Mouse (Mus musculus): ENCODE measurements at regions not wholly inside any gene's neighbourhood (a gene's known extent, or its start where the extent isn't known, plus 50 kb on each side); places are given as distances from the start of the nearest gene placed in this dataset.

DNA sequence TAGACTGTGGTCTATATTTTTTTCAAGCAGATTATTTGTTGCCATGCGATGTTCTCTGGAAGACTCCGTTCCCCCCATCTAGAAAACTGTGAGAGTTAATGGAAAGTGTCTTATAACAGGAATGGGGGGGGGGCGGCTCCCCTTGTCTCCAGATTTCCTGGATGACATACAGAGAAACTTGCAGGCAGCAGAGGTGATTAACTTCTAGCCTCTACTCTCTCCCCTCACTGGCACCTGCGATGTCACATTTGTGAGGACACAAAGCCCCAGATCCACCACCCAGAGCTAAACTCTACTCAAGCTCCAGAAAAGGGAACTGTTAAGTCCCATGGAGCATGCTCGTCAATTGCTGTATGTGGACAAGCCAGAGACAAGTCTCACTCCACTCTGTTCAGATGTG, 267.6 kb downstream of the Fam49a start:
- H3K4me3 ChIP-seq (ENCODE audit: insufficient read depth, low read length) = no peak overlapping the region
- H3K4me1 ChIP-seq (ENCODE audit: control insufficient read depth, insufficient read depth, low read length) = no peaks in the 10 kb centered on the region
- H3K27ac ChIP-seq (ENCODE audit: insufficient read depth, low read depth, low read length) = no peak overlapping the region
- TF ChIP-seq POLR2A (IDR thresholded peaks at IDR 0.05; ENCODE audit: borderline replicate concordance, low read depth, low read length) (no peak), CTCF (IDR thresholded peaks at IDR 0.05; ENCODE audit: low read depth, low read length) (no peak)

- H3K4me3 ChIP-seq (ENCODE audit: insufficient read depth, low read length) = no peak overlapping the region
- TF ChIP-seq CTCF (IDR thresholded peaks at IDR 0.05; ENCODE audit: low read depth, low read length) (no peak), POLR2A (IDR thresholded peaks at IDR 0.05; ENCODE audit: borderline replicate concordance, low read depth, low read length) (no peak)
- no peaks in the 10 kb centered on the region for H3K4me1 ChIP-seq (ENCODE audit: control insufficient read depth, insufficient read depth, low read length)
- no peak overlapping the region for H3K27ac ChIP-seq (ENCODE audit: insufficient read depth, low read depth, low read length)
Measured at GRCm38 (mm10) chr12:12528478-12528981, 266.6 kb downstream of the Fam49a start.

DNA sequence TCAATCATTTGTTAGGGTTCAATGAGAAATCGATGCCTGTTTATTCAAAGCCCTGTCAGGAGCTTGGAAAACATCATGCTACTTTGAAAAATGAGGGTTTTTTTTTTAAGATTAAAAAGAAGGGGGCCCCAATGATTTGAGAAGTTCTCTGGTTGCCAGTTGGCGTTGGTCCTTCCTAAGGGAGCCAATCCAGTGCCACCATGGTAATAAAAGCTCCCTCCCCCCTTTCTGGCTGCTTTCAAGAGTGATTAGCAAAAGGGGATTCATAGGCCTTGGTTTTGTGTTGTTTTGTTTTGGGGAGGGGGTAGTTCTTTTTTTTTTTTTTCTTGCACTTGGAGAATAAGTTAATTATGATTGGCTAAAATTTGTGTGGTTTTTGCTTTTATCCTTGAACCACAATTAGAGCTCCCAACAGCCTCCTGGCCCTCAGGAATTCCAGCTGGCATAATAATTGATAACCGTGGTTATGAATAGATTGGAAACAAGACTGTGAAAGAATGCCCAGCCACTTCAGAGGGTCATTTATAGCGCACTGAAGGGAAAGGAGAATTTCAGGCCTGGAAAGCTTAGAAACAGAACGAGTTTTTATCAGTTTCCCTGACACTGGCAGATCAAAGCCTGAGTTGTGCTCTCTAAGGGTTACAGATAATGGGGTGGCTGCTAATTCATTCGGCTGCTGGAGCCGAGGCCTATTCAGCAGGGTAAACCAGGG, 266.0 kb downstream of the Fam49a start:
- TF ChIP-seq POLR2A (IDR thresholded peaks at IDR 0.05; ENCODE audit: borderline replicate concordance, low read depth, low read length) = no peak
- TF ChIP-seq CTCF (IDR thresholded peaks at IDR 0.05; ENCODE audit: low read depth, low read length) = no peak
- Histone ChIP-seq H3K27ac (ENCODE audit: insufficient read depth, low read depth, low read length) (no peak overlapping the region), H3K4me3 (ENCODE audit: insufficient read depth, low read length) (no peak overlapping the region), H3K4me1 (ENCODE audit: control insufficient read depth, insufficient read depth, low read length) (no peaks in the 10 kb centered on the region)

DNA sequence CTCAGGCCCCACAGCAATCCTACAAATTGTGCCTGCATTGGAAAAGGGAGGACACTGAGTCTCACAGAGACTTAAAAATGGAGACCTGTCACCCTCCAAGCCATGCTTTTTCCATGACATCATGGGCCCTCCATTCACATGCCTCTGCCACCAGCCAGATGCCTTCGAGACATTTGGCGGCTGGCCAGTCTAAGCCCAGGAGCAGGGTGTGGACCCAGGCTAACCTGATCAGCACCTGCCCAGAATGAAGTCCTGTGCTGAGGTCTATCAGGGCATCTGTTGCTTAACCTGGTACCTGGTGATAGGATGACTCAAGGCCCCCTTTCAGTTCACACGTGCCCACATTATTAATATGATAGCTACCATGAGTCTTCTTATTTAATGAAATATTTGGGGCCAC, 265.4 kb downstream of the Fam49a start:
- H3K4me1 ChIP-seq (ENCODE audit: control insufficient read depth, insufficient read depth, low read length) = no peaks in the 10 kb centered on the region
- no peak for TF ChIP-seq POLR2A (IDR thresholded peaks at IDR 0.05; ENCODE audit: borderline replicate concordance, low read depth, low read length)
- no peak for TF ChIP-seq CTCF (IDR thresholded peaks at IDR 0.05; ENCODE audit: low read depth, low read length)
- no peak overlapping the region for H3K4me3 ChIP-seq (ENCODE audit: insufficient read depth, low read length)
- H3K27ac ChIP-seq (ENCODE audit: insufficient read depth, low read depth, low read length) = no peak overlapping the region

- no peak for TF ChIP-seq POLR2A (IDR thresholded peaks at IDR 0.05; ENCODE audit: borderline replicate concordance, low read depth, low read length)
- TF ChIP-seq CTCF (IDR thresholded peaks at IDR 0.05; ENCODE audit: low read depth, low read length) = no peak
- no peak overlapping the region for H3K27ac ChIP-seq (ENCODE audit: insufficient read depth, low read depth, low read length)
- H3K4me1 ChIP-seq (ENCODE audit: control insufficient read depth, insufficient read depth, low read length) = no peaks in the 10 kb centered on the region
- no peak overlapping the region for H3K4me3 ChIP-seq (ENCODE audit: insufficient read depth, low read length)
Measured at GRCm38 (mm10) chr12:12520311-12520852, 258.4 kb downstream of the Fam49a start.

DNA sequence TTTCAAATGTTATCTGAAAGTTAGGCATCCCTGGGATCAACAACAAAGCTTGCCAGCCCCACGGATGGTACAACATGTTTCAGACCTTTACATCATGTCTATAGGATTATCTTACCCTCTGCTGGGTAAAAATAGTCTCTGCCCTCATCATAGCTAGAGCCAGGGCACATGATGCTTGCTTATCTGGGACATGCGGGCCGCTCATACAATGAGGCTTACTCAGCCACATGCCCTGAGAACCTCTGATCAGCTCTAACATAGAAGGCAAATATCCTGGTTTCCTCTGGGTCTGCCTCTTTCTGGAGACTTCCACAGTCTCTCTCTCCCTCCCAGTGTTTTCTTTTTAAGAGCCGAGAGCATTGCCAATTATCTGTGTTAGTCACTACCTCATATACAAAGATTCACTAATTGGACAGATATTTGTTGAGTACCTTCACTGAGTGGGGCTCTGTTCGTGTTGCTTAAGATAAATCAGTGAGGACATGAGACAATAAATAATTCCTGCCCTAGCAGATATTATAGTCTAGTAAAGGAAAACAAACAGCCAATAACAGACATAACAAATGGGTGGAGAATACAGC, 256.6 kb downstream of the Fam49a start:
- TF ChIP-seq POLR2A (IDR thresholded peaks at IDR 0.05; ENCODE audit: borderline replicate concordance, low read depth, low read length) (no peak), CTCF (IDR thresholded peaks at IDR 0.05; ENCODE audit: low read depth, low read length) (no peak)
- no peaks in the 10 kb centered on the region for H3K4me1 ChIP-seq (ENCODE audit: control insufficient read depth, insufficient read depth, low read length)
- H3K27ac ChIP-seq (ENCODE audit: insufficient read depth, low read depth, low read length) = no peak overlapping the region
- no peak overlapping the region for H3K4me3 ChIP-seq (ENCODE audit: insufficient read depth, low read length)

- TF ChIP-seq POLR2A (IDR thresholded peaks at IDR 0.05; ENCODE audit: borderline replicate concordance, low read depth, low read length) (no peak), CTCF (IDR thresholded peaks at IDR 0.05; ENCODE audit: low read depth, low read length) (no peak)
- Histone ChIP-seq H3K27ac (ENCODE audit: insufficient read depth, low read depth, low read length) (no peak overlapping the region), H3K4me3 (ENCODE audit: insufficient read depth, low read length) (no peak overlapping the region), H3K4me1 (ENCODE audit: control insufficient read depth, insufficient read depth, low read length) (no peaks in the 10 kb centered on the region)
Measured at GRCm38 (mm10) chr12:12517020-12517419, 255.1 kb downstream of the Fam49a start.

- TF ChIP-seq POLR2A (IDR thresholded peaks at IDR 0.05; ENCODE audit: borderline replicate concordance, low read depth, low read length) (no peak), CTCF (IDR thresholded peaks at IDR 0.05; ENCODE audit: low read depth, low read length) (no peak)
- H3K4me1 ChIP-seq (ENCODE audit: control insufficient read depth, insufficient read depth, low read length) = no peaks in the 10 kb centered on the region
- H3K27ac ChIP-seq (ENCODE audit: insufficient read depth, low read depth, low read length) = no peak overlapping the region
Measured at GRCm38 (mm10) chr12:12510764-12511163, 248.8 kb downstream of the Fam49a start.

DNA sequence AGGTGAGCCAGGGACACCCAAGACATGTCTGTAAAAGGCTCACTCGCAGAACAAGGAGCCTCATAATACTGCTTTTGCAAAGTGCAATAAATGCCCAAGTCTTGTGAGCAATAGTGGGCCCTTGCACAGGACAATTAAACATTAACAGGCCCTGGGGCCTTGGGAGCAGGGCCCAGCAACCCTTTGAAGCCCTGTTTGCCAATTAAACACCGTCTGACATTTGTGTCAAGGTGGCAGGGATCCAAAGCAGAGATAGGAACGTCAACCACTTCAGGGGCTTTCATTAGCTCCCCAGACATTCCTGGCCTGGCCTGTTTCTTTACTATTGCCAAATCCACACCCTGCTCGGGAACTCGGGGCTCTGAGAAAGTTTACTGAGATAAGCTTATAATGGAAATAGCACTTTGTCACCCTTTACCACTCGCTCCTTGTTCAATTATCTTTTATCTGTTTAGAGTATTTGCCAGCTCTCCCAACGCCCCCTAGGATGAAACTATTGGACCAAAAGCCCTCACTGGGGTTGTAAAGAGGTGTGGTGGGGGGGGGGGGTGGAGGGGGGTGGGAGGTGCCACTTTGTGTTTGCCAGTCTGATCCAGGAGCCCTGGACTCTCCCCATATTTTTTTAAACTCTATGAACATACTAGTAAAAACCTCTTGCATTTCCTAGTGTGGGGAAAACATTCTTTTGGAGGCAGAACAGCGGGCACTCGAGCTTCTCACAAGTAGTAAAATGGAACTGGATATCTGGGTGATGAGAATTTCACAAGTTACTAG, 247.4 kb downstream of the Fam49a start:
- Histone ChIP-seq H3K27ac (ENCODE audit: insufficient read depth, low read depth, low read length) (no peak overlapping the region), H3K4me1 (ENCODE audit: control insufficient read depth, insufficient read depth, low read length) (no peaks in the 10 kb centered on the region), H3K4me3 (ENCODE audit: insufficient read depth, low read length) (no peak overlapping the region)
- TF ChIP-seq CTCF (IDR thresholded peaks at IDR 0.05; ENCODE audit: low read depth, low read length) = no peak
- TF ChIP-seq POLR2A (IDR thresholded peaks at IDR 0.05; ENCODE audit: borderline replicate concordance, low read depth, low read length) = no peak

More at GRCm38 (mm10) chr12:12510764-12511163, 248.8 kb downstream of the Fam49a start:
- H3K4me3 ChIP-seq (ENCODE audit: insufficient read depth, low read length) = no peak overlapping the region
